Mouse (Mus musculus): ENCODE results near the gene Lmx1a.

The Lmx1a gene

GRCm38 (mm10) chr1:167689232-167689261, at the start of gene Lmx1a:
Lmx1a (plus strand) TSS chr1:167689237.
- DNase-seq: no peak

GRCm38 (mm10) chr1:167644866-167645537, 44.0 kb upstream of the Lmx1a start:
- peak; percentile 74 to 94 for DNase-seq

GRCm38 (mm10) chr1:167648670-167649069, 40.4 kb upstream of the Lmx1a start:
- no peak for DNase-seq

GRCm38 (mm10) chr1:167649122-167649633, 39.9 kb upstream of the Lmx1a start:
- DNase-seq: peak; percentile 28 to 62

GRCm38 (mm10) chr1:167652336-167652735, 36.7 kb upstream of the Lmx1a start:
- no peak for DNase-seq

GRCm38 (mm10) chr1:167659065-167659464, 30.0 kb upstream of the Lmx1a start:
- no peak for DNase-seq

- DNase-seq: peak; percentile 40 to 61
These were observed 28.4 kb upstream of the Lmx1a start for GRCm38 (mm10) chr1:167660521-167661101.

- DNase-seq: peak in 1 of 2 experiments; percentile 25
These were observed 27.9 kb upstream of the Lmx1a start for GRCm38 (mm10) chr1:167661123-167661522.

GRCm38 (mm10) chr1:167663136-167663535, 25.9 kb upstream of the Lmx1a start:
- DNase-seq: no peak

GRCm38 (mm10) chr1:167669796-167670195, 19.2 kb upstream of the Lmx1a start:
- DNase-seq: peak; percentile 62 to 86

GRCm38 (mm10) chr1:167672433-167672987, 16.5 kb upstream of the Lmx1a start:
- DNase-seq: no peak

GRCm38 (mm10) chr1:167679061-167679460, 10.0 kb upstream of the Lmx1a start:
- DNase-seq: no peak

GRCm38 (mm10) chr1:167688001-167688346, 1.1 kb upstream of the Lmx1a start:
- DNase-seq: no peak

GRCm38 (mm10) chr1:167688347-167689231, 448 bp upstream of the Lmx1a start:
- peak; percentile 37 to 55 for DNase-seq

- DNase-seq: no peak
These were observed 463 bp downstream of the Lmx1a start for GRCm38 (mm10) chr1:167689262-167690137.

- no peak for DNase-seq
These were observed 1.2 kb downstream of the Lmx1a start for GRCm38 (mm10) chr1:167690138-167690710.

GRCm38 (mm10) chr1:167690716-167691550, 1.9 kb downstream of the Lmx1a start:
- no peak for DNase-seq

GRCm38 (mm10) chr1:167691911-167692682, 3.1 kb downstream of the Lmx1a start:
- DNase-seq: no peak

- no peak for DNase-seq
These were observed 3.6 kb downstream of the Lmx1a start for GRCm38 (mm10) chr1:167692683-167693045.

GRCm38 (mm10) chr1:167693499-167694240, 4.6 kb downstream of the Lmx1a start:
- no peak for DNase-seq

All from kidney, postnatal 36 days (tissue).